Mouse (Mus musculus) forebrain, postnatal 0 days (tissue): ENCODE measurements around the gene Dlk1. TPM values are rescaled to one million over a fixed set of nuclear protein-coding genes. Genes with fewer than 3 reads are reported as not detected.

Experiments used
- ATAC-seq: fragments of 200-750 bp; cut with Nextera tagmentation; 2 replicates; pipeline ENCODE4 v1.8.0; 2017; ENCODE audit warnings: mild to moderate bottlenecking, moderate library complexity
- DNase-seq: peaks from one replicate; pipeline ENCODE4 v3.0.0-alpha.2; 2015
- H3K27ac ChIP-seq: fragments of 300-500 bp; sonication (generic); 2 replicates; pipeline ENCODE4 v1.5.1; 2014; ENCODE audit warnings: low read depth, mild to moderate bottlenecking, antibody characterized with exemption, low read length, moderate library complexity, mixed read lengths
- H3K27me3 ChIP-seq: fragments of 300-500 bp; sonication (generic); 2 replicates; pipeline ENCODE4 v1.6.1; 2014; ENCODE audit warnings: mild to moderate bottlenecking, low read length, mixed read lengths; ENCODE audit not compliant: insufficient read depth
- H3K36me3 ChIP-seq: fragments of 300-500 bp; sonication (generic); 2 replicates; pipeline ENCODE4 v1.6.1; 2014; ENCODE audit warnings: mild to moderate bottlenecking, moderate library complexity; ENCODE audit not compliant: insufficient read depth
- H3K4me1 ChIP-seq: fragments of 300-500 bp; sonication (generic); 2 replicates; pipeline ENCODE4 v1.6.1; 2014; ENCODE audit warnings: antibody characterized with exemption; ENCODE audit not compliant: insufficient read depth
- H3K4me2 ChIP-seq: fragments of 300-500 bp; sonication (generic); 2 replicates; pipeline ENCODE4 v1.6.1; 2014; ENCODE audit warnings: low read depth, mild to moderate bottlenecking, moderate library complexity
- H3K4me3 ChIP-seq: fragments of 300-500 bp; sonication (generic); 2 replicates; pipeline ENCODE4 v1.5.1; 2014; ENCODE audit warnings: low read depth, low read length, mixed read lengths
- H3K9ac ChIP-seq: fragments of 300-500 bp; sonication (generic); 2 replicates; pipeline ENCODE4 v1.6.1; 2014; ENCODE audit warnings: mild to moderate bottlenecking
- H3K9me3 ChIP-seq: fragments of 300-500 bp; sonication (generic); 2 replicates; pipeline ENCODE4 v1.6.1; 2016; ENCODE audit warnings: low read length
- CTCF ChIP-seq: sonication (generic); IDR thresholded peaks from 2 replicates; pipeline ENCODE4 v1.5.1; 2016; ENCODE audit warnings: antibody characterized with exemption, control low read depth, low read depth
- WGBS: fragments of 180-500 bp; shearing (Covaris S2); extraction: QIAGEN DNeasy Blood & Tissue Kit; methylation state at CpG from one replicate; pipeline ENCODE4 v1.1.7; 2014; 5-methylcytosine and 5-hydroxymethylcytosine counted together
- polyA plus RNA-seq: library from polyadenylated mRNA; unstranded; fragments of >200 nt; fragmentation: Nextera tagmentation; extraction: Ambion mirVana; gene quantifications from 2 replicates; pipeline ENCODE4 v1.2.1, GENCODE M21; 2015
- total RNA-seq: library from RNA; depleted of rRNA; stranded (reverse); fragments of >200 nt; gene quantifications from 2 replicates; pipeline ENCODE4 v1.2.3, GENCODE M21; 2014

Dlk1 gene
- total and polyA plus RNA-seq, 2 experiments from 2014 or later, result 18.8 to 35.8 TPM

- Histone ChIP-seq H3K4me3 (no peak overlapping the region), H3K27ac (no peak overlapping the region), H3K4me1 (peaks cover 12% of the 10 kb centered on the region; the same call in 1 of the 2 replicates), H3K9ac (no peak overlapping the region), H3K4me2 (no peak overlapping the region), H3K9me3 (no peaks in the 10 kb centered on the region), H3K27me3 (no peaks in the 10 kb centered on the region), H3K36me3 (no peaks in the 10 kb centered on the region)
- ATAC-seq (no peak), DNase-seq (no peak)
- WGBS, result 71% methylated on average over 5 of the region's 5 CpGs
- TF ChIP-seq CTCF, result no peak
Measured at GRCm38 (mm10) chr12:109412675-109413074, 39.9 kb upstream of the Dlk1 start.

- Histone ChIP-seq H3K4me1 (peaks cover 12% of the 10 kb centered on the region; the same call in 1 of the 2 replicates), H3K27me3 (no peaks in the 10 kb centered on the region), H3K27ac (no peak overlapping the region), H3K4me3 (no peak overlapping the region), H3K9ac (no peak overlapping the region), H3K4me2 (no peak overlapping the region), H3K9me3 (no peaks in the 10 kb centered on the region), H3K36me3 (no peaks in the 10 kb centered on the region)
- no peak for DNase-seq
- 83% methylated on average over 4 of the region's 4 CpGs for WGBS
- no peak for TF ChIP-seq CTCF
- no peak for ATAC-seq
Measured at GRCm38 (mm10) chr12:109413321-109413720, 39.3 kb upstream of the Dlk1 start.

GRCm38 (mm10) chr12:109416681-109417080 lies 35.9 kb upstream of the Dlk1 start:
- no peak for TF ChIP-seq CTCF
- Histone ChIP-seq H3K36me3 (no peaks in the 10 kb centered on the region), H3K27ac (no peak overlapping the region), H3K4me3 (no peak overlapping the region), H3K9me3 (no peaks in the 10 kb centered on the region), H3K27me3 (no peaks in the 10 kb centered on the region), H3K4me1 (peaks cover 1% of the 10 kb centered on the region; the same call in 1 of the 2 replicates), H3K4me2 (no peak overlapping the region), H3K9ac (no peak overlapping the region)
- 90% methylated on average over 5 of the region's 5 CpGs for WGBS
- no peak for DNase-seq
- ATAC-seq, result no peak

- H3K9ac ChIP-seq, result no peak overlapping the region
- no peak for TF ChIP-seq CTCF
- DNase-seq, result no peak
Measured at GRCm38 (mm10) chr12:109417476-109418201, 35.0 kb upstream of the Dlk1 start.

GRCm38 (mm10) chr12:109420006-109420405 lies 32.6 kb upstream of the Dlk1 start:
- no peak overlapping the region for H3K27ac ChIP-seq
- no peaks in the 10 kb centered on the region for H3K9me3 ChIP-seq
- WGBS, result 52% methylated on average over 12 of the region's 12 CpGs
- H3K27me3 ChIP-seq, result no peaks in the 10 kb centered on the region
- no peak overlapping the region for H3K4me2 ChIP-seq
- no peak for DNase-seq
- ATAC-seq, result no peak
- no peak for TF ChIP-seq CTCF
- no peak overlapping the region for H3K9ac ChIP-seq
- H3K36me3 ChIP-seq, result no peaks in the 10 kb centered on the region
- no peak overlapping the region for H3K4me3 ChIP-seq
- no peaks in the 10 kb centered on the region for H3K4me1 ChIP-seq

More at GRCm38 (mm10) chr12:109417476-109418201, 35.0 kb upstream of the Dlk1 start:
- WGBS, result 43% methylated on average over 14 of the region's 14 CpGs
- Histone ChIP-seq H3K36me3 (no peaks in the 10 kb centered on the region), H3K4me1 (no peaks in the 10 kb centered on the region), H3K4me3 (no peak overlapping the region), H3K9me3 (no peaks in the 10 kb centered on the region), H3K27me3 (no peaks in the 10 kb centered on the region), H3K27ac (no peak overlapping the region), H3K4me2 (no peak overlapping the region)
- peak; percentile 50; the same call in 1 of the 2 replicates for ATAC-seq

- Histone ChIP-seq H3K4me2 (no peak overlapping the region), H3K4me3 (no peak overlapping the region), H3K36me3 (no peaks in the 10 kb centered on the region), H3K4me1 (no peaks in the 10 kb centered on the region), H3K27ac (no peak overlapping the region), H3K9me3 (no peaks in the 10 kb centered on the region), H3K9ac (no peak overlapping the region), H3K27me3 (no peaks in the 10 kb centered on the region)
- 46% methylated on average over 2 of the region's 2 CpGs for WGBS
- no peak for ATAC-seq
- DNase-seq, result no peak
- TF ChIP-seq CTCF, result no peak
Measured at GRCm38 (mm10) chr12:109423163-109423562, 29.5 kb upstream of the Dlk1 start.

GRCm38 (mm10) chr12:109423716-109424429 lies 28.8 kb upstream of the Dlk1 start:
- no peaks in the 10 kb centered on the region for H3K36me3 ChIP-seq
- no peak overlapping the region for H3K9ac ChIP-seq
- H3K27ac ChIP-seq, result no peak overlapping the region
- no peak overlapping the region for H3K4me2 ChIP-seq
- H3K27me3 ChIP-seq, result no peaks in the 10 kb centered on the region
- ATAC-seq (no peak), DNase-seq (no peak)
- no peak overlapping the region for H3K4me3 ChIP-seq
- no peak for TF ChIP-seq CTCF
- H3K4me1 ChIP-seq, result no peaks in the 10 kb centered on the region
- 70% methylated on average over 4 of the region's 4 CpGs for WGBS
- no peaks in the 10 kb centered on the region for H3K9me3 ChIP-seq
